Mouse (Mus musculus) lung, adult 2 months (tissue): ENCODE data around the gene Pdk2. TPM values are rescaled to one million over a fixed set of nuclear protein-coding genes. Genes with fewer than 3 reads are reported as not detected.

Source experiments
- DNase-seq: peaks from one replicate; pipeline ENCODE4 v3.0.0; 2022
- H3K4me1 ChIP-seq: fragments of 200-500 bp; 2 replicates; pipeline ENCODE4 v1.6.1; 2011; ENCODE audit warnings: low read length; ENCODE audit not compliant: control insufficient read depth, insufficient read depth
- H3K4me3 ChIP-seq: fragments of 200-500 bp; replicated peaks from 2 replicates; pipeline ENCODE3; 2011; ENCODE audit warnings: low read depth, mild to moderate bottlenecking, control low read depth, low read length; ENCODE audit errors: extremely low read depth
- CTCF ChIP-seq: fragments of 200-500 bp; IDR thresholded peaks from 2 replicates; pipeline ENCODE4 v1.5.1; 2011; ENCODE audit warnings: mild to moderate bottlenecking, low read length, control low read depth; ENCODE audit not compliant: insufficient read depth
- POLR2A ChIP-seq: fragments of 200-500 bp; IDR thresholded peaks from 2 replicates; pipeline ENCODE4 v1.6.1; 2011; ENCODE audit warnings: low read depth, mild to moderate bottlenecking, control low read depth, low read length, borderline replicate concordance; ENCODE audit errors: extremely low read depth
- WGBS: fragments of 180-500 bp; shearing (Covaris S2); methylation state at CpG from one replicate; pipeline ENCODE4 v1.1.7; 2018; 5-methylcytosine and 5-hydroxymethylcytosine counted together
- polyA plus RNA-seq: library from polyadenylated mRNA; depleted of rRNA; stranded (reverse); fragments of >200 nt; gene quantifications from 2 replicates; pipeline ENCODE4 v1.2.3, GENCODE M21; 2012; rRNA removed

Gene Pdk2
- polyA plus RNA-seq, 1 experiment = 67.3 TPM

GRCm38 (mm10) chr11:94985822-94986221, 55.3 kb downstream of the Pdk2 start:
- Histone ChIP-seq H3K4me3 (no peak overlapping the region), H3K4me1 (peaks cover 5% of the 10 kb centered on the region)
- DNase-seq = no peak
- 63% methylated on average over 5 of the region's 5 CpGs for WGBS
- TF ChIP-seq CTCF = no peak
- TF ChIP-seq POLR2A = no peak

- no peak overlapping the region for H3K4me3 ChIP-seq
- peaks cover 4% of the 10 kb centered on the region for H3K4me1 ChIP-seq
- DNase-seq = no peak
- WGBS = 57% methylated on average over 1 of the region's 1 CpGs
- no peak for TF ChIP-seq POLR2A
- TF ChIP-seq CTCF = no peak
Measured at GRCm38 (mm10) chr11:94985140-94985539, 56.0 kb downstream of the Pdk2 start.

- no peaks in the 10 kb centered on the region for H3K4me1 ChIP-seq
- no peak overlapping the region for H3K4me3 ChIP-seq
- TF ChIP-seq CTCF (no peak), POLR2A (no peak)
- DNase-seq = no peak
- WGBS = 69% methylated on average over 11 of the region's 11 CpGs
Measured at GRCm38 (mm10) chr11:94979462-94980179, 61.5 kb downstream of the Pdk2 start.

- DNase-seq = peak; percentile 96
- Histone ChIP-seq H3K4me3 (peak overlapping the region; percentile 16), H3K4me1 (no peaks in the 10 kb centered on the region)
- WGBS = under 1% methylated on average over 20 of the region's 20 CpGs
- peak; percentile 72; the same call in 1 of the 2 replicates for TF ChIP-seq POLR2A
- peak; percentile 90 for TF ChIP-seq CTCF
Measured at GRCm38 (mm10) chr11:94978947-94979346, 62.2 kb downstream of the Pdk2 start.

- Histone ChIP-seq H3K4me3 (no peak overlapping the region), H3K4me1 (no peaks in the 10 kb centered on the region)
- 39% methylated on average over 9 of the region's 9 CpGs for WGBS
- DNase-seq = no peak
- TF ChIP-seq POLR2A (no peak), CTCF (no peak)
Measured at GRCm38 (mm10) chr11:94978178-94978915, 62.8 kb downstream of the Pdk2 start.

Other genes starting within 250 kb of the Pdk2 start
- 108 and 115 TPM in 2 replicates for gene Col1a1, start 105.1 kb downstream of the Pdk2 start, polyA plus RNA-seq
- not detected in 2 replicates for gene Hils1, start 73.8 kb downstream of the Pdk2 start, polyA plus RNA-seq
- 19.9 and 54.4 TPM in 2 replicates for gene Sgca, start 65.0 kb downstream of the Pdk2 start, polyA plus RNA-seq
- 58.7 and 67.7 TPM in 2 replicates for gene Ppp1r9b, start 50.3 kb downstream of the Pdk2 start, polyA plus RNA-seq
- 5.9 and 7.0 TPM in 2 replicates for gene Samd14, start 31.5 kb downstream of the Pdk2 start, polyA plus RNA-seq
- 181 and 187 TPM in 2 replicates for gene Itga3, start 35.4 kb upstream of the Pdk2 start, polyA plus RNA-seq
- gene Dlx3, start 78.8 kb upstream of the Pdk2 start, polyA plus RNA-seq = 0.05 and 2.0 TPM in 2 replicates
- 0.20 and 0.50 TPM in 2 replicates for gene Dlx4, start 104.9 kb upstream of the Pdk2 start, polyA plus RNA-seq
- 0.09 and 0.12 TPM in 2 replicates for gene Tac4, start 220.2 kb upstream of the Pdk2 start, polyA plus RNA-seq